ENCODE assay signal across 8 mouse cellular contexts in the genomic region with DNA sequence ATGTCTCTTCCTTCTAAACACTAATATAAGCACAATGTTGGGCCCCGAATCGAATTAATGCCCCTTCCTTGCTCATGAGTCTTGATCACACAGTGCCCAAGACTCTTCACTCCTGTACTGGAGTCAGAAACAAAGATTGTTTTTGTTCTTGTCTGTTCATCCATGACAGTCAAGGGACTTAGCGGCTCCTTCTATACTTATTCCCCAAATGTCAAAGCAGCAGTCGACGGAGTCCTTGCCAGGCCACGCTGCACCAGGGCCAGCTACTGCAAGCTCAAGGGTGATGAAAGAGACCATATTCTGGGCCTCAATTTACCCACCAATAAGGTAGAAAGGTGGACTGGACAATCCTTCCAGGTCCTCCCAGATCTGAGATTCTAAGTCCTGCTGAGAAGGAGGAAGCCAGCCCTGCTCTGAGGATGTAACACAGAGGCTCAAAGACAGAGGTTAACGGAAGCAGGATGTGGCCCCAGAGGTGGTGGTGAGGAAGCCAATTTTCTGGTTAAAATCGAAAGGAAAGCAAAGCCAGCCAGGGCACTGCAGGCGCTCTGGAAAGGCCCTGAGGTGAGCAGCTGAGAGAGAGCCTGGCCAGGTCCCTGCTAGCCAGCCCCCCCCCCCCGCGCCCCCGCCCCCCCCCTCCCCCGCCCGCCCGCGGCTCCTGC. TPM values are rescaled to one million over a fixed set of nuclear protein-coding genes. Genes with fewer than 3 reads are reported as not detected.
DNase-seq lines count a peak whose midpoint lies in the region; ATAC-seq and TF ChIP-seq lines count a peak whose summit lies in the region.

No protein-coding gene starts in this region.

- H3K36me3 ChIP-seq in spleen, adult 2 months (ENCODE audit: control insufficient read depth, insufficient read depth, low read length): no peaks in the 10 kb centered on the region
- H3K36me3 ChIP-seq in intestine, postnatal 0 days (ENCODE audit: control insufficient read depth, insufficient read depth): peaks cover 4% of the 10 kb centered on the region; the same call in 1 of the 2 replicates
- no peaks in the 10 kb centered on the region for H3K36me3 ChIP-seq in lung, embryonic 15.5 days

- H3K4me3 ChIP-seq in spleen, adult 2 months (ENCODE audit: extremely low read depth, insufficient read depth, insufficient read length): no peak overlapping the region; the same call in 1 of the 2 replicates
- H3K4me3 ChIP-seq in intestine, postnatal 0 days (ENCODE audit: low read depth, low read length): no peak overlapping the region
- no peak overlapping the region for H3K4me3 ChIP-seq in lung, embryonic 15.5 days

- H3K27ac ChIP-seq in spleen, adult 2 months (ENCODE audit: insufficient read depth, low read length): peak overlapping the region; percentile 31
- no peak overlapping the region for H3K27ac ChIP-seq in intestine, postnatal 0 days (ENCODE audit: low read depth, low read length)
- H3K27ac ChIP-seq in lung, embryonic 15.5 days: 0 out of 2 replicates have a peak overlapping the region, but pooled peaks have one; percentile 1

- no peak for TF ChIP-seq POLR2A in spleen, adult 2 months (IDR thresholded peaks at IDR 0.05; ENCODE audit: low read depth, low read length)

- no peak for ATAC-seq in intestine, postnatal 0 days
- no peak for ATAC-seq in lung, embryonic 15.5 days (ENCODE audit: borderline replicate concordance, extremely low read depth, low FRiP score, low TSS enrichment)

- peak; percentile 56 to 78 for DNase-seq in adrenal gland, adult (ENCODE audit: inconsistent age in 2 of 2, low spot score in 1 of 2)
- DNase-seq in adrenal gland, adult 18-20 months (ENCODE audit: low spot score in 2 of 2): no peak
- peak; percentile 61 to 68 for DNase-seq in spleen, adult 2 months (ENCODE audit: low read depth in 1 of 2, low spot score in 2 of 2)
- DNase-seq in spleen, postnatal 4 days (ENCODE audit: low spot score in 2 of 2): no peak
- DNase-seq in thymus, postnatal 4 days: peak; percentile 73
- no peak for DNase-seq in left cerebral cortex, adult 9 months (ENCODE audit: low spot score in 2 of 2)

- H3K9me3 ChIP-seq in intestine, postnatal 0 days (ENCODE audit: control insufficient read depth): no peaks in the 10 kb centered on the region
- no peaks in the 10 kb centered on the region for H3K9me3 ChIP-seq in lung, embryonic 15.5 days

- no peaks in the 10 kb centered on the region for H3K27me3 ChIP-seq in spleen, adult 2 months (ENCODE audit: control insufficient read depth, insufficient read depth, low read length)
- no peaks in the 10 kb centered on the region for H3K27me3 ChIP-seq in intestine, postnatal 0 days (replicated peaks; ENCODE audit: control insufficient read depth, insufficient read depth, low read length)
- H3K27me3 ChIP-seq in lung, embryonic 15.5 days: no peaks in the 10 kb centered on the region

- no peak for TF ChIP-seq CTCF in spleen, adult 2 months (IDR thresholded peaks at IDR 0.05; ENCODE audit: extremely low read depth, insufficient read depth, insufficient read length, insufficient replicate concordance)
- TF ChIP-seq CTCF in intestine, postnatal 0 days (IDR thresholded peaks at IDR 0.05; ENCODE audit: low read depth): no peak

- no peak overlapping the region for H3K9ac ChIP-seq in intestine, postnatal 0 days (ENCODE audit: low read depth, low read length)
- H3K9ac ChIP-seq in lung, embryonic 15.5 days: no peak overlapping the region

- peak overlapping the region; percentile 32; the same call in 1 of the 2 replicates for H3K4me2 ChIP-seq in intestine, postnatal 0 days (replicated peaks; ENCODE audit: low read depth)
- H3K4me2 ChIP-seq in lung, embryonic 15.5 days: peak overlapping the region; percentile 32

- peaks cover 8% of the 10 kb centered on the region; the same call in 1 of the 2 replicates for H3K4me1 ChIP-seq in spleen, adult 2 months (ENCODE audit: control insufficient read depth, insufficient read depth, insufficient read length)
- H3K4me1 ChIP-seq in intestine, postnatal 0 days (replicated peaks; ENCODE audit: control insufficient read depth, insufficient read depth, low read length): no peaks in the 10 kb centered on the region; the same call in 1 of the 2 replicates
- peaks cover 17% of the 10 kb centered on the region for H3K4me1 ChIP-seq in lung, embryonic 15.5 days

- WGBS in spleen, adult 2 months: 23% methylated on average over 15 of the region's 16 CpGs
- 50% methylated on average over 15 of the region's 16 CpGs for WGBS in intestine, postnatal 0 days
- WGBS in lung, embryonic 15.5 days: 53% methylated on average over 9 of the region's 16 CpGs

RNA-seq across cellular contexts. Expression of a gene that starts 8.2 kb away (rescaled TPM):
- 100 to 1,000 TPM; 152 to 273 TPM for total RNA-seq in adrenal gland, adult 18-20 months (2021)
- polyA plus RNA-seq in spleen, adult 2 months (2012; rRNA removed): 57.6 and 94.0 TPM in 2 replicates
- 42.5 and 54.8 TPM in 2 replicates for polyA plus RNA-seq in intestine, postnatal 0 days (2015; fragmentation: Nextera tagmentation; extraction: Ambion mirVana)
- polyA plus RNA-seq in lung, embryonic 15.5 days (2015; fragmentation: Nextera tagmentation; extraction: Ambion mirVana): 144 and 154 TPM in 2 replicates

RNA-seq across cellular contexts. Expression of a gene that starts 46.1 kb away (rescaled TPM):
- total RNA-seq in adrenal gland, adult 18-20 months (2021): not detected
- not detected in 2 replicates for polyA plus RNA-seq in spleen, adult 2 months (2012; rRNA removed)
- polyA plus RNA-seq in intestine, postnatal 0 days (2015; fragmentation: Nextera tagmentation; extraction: Ambion mirVana): not detected in 2 replicates
- not detected in 2 replicates for polyA plus RNA-seq in lung, embryonic 15.5 days (2015; fragmentation: Nextera tagmentation; extraction: Ambion mirVana)

Comparison
In these comparisons a context has a peak if more than half of its experiments do, and no peak if none do; other contexts are left out.
1. DNase-seq: peak in adrenal gland, adult (2 of 2), spleen, adult 2 months (2 of 2) and thymus, postnatal 4 days (single experiment); none in adrenal gland, adult 18-20 months (0 of 2), spleen, postnatal 4 days (0 of 2) and left cerebral cortex, adult 9 months (0 of 2).